Mouse (Mus musculus) testis, adult 2 months (tissue): ENCODE data around the gene Gm45233. TPM values are rescaled to one million over a fixed set of nuclear protein-coding genes. Genes with fewer than 3 reads are reported as not detected.

Experiments
- H3K27ac ChIP-seq: fragments of 200-500 bp; 2 replicates; pipeline ENCODE4 v1.5.1; 2012; ENCODE audit warnings: low read depth, low read length; ENCODE audit not compliant: control insufficient read depth, insufficient read depth
- H3K27me3 ChIP-seq: fragments of 200-500 bp; 2 replicates; pipeline ENCODE4 v1.6.1; 2012; ENCODE audit warnings: mild to moderate bottlenecking, low read length, moderate library complexity; ENCODE audit not compliant: control insufficient read depth, insufficient read depth
- H3K36me3 ChIP-seq: fragments of 200-500 bp; 2 replicates; pipeline ENCODE4 v1.6.1; 2012; ENCODE audit warnings: mild to moderate bottlenecking, low read length; ENCODE audit not compliant: control insufficient read depth, insufficient read depth
- H3K4me1 ChIP-seq: fragments of 200-500 bp; 2 replicates; pipeline ENCODE4 v1.6.1; 2012; ENCODE audit warnings: low read length; ENCODE audit not compliant: control insufficient read depth, insufficient read depth
- H3K4me3 ChIP-seq: fragments of 200-500 bp; 2 replicates; pipeline ENCODE4 v1.5.1; 2012; ENCODE audit warnings: low read depth, mild to moderate bottlenecking, low read length, moderate library complexity, mixed read lengths; ENCODE audit not compliant: control insufficient read depth
- CTCF ChIP-seq: fragments of 200-500 bp; IDR thresholded peaks from 2 replicates; pipeline ENCODE4 v1.5.1; 2012; ENCODE audit warnings: low read depth, mild to moderate bottlenecking, inconsistent platforms, low read length, moderate library complexity; ENCODE audit not compliant: control insufficient read depth, insufficient read depth, insufficient replicate concordance
- POLR2A ChIP-seq: fragments of 200-500 bp; IDR thresholded peaks from 2 replicates; pipeline ENCODE4 v1.6.1; 2012; ENCODE audit warnings: low read depth, mild to moderate bottlenecking, inconsistent platforms, low read length, moderate library complexity; ENCODE audit not compliant: control insufficient read depth
- polyA plus RNA-seq: library from polyadenylated mRNA; depleted of rRNA; stranded (reverse); fragments of >200 nt; gene quantifications from 2 replicates; pipeline ENCODE4 v1.2.3, GENCODE M21; 2012

Gene Gm45233
- polyA plus RNA-seq, 1 experiment = 5.4 TPM

DNA sequence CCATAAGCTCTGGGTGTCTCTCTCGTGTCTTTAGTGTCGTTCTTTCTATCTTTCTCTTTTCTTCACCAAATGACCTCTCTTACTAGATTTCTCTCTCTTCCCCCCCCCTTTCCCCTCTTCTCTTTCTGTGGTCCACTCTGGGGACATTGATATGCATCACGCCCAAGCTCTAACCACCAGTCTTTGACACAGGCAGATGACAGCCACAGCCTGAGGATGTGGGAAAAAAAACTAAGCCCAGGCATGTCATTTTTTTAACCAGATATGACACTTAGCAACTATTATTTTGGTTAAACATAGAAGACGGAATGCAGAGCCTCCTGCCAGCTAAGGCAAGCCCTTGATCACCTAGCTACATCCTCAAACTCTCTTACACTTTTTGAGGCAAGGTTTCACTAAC, 5.3 kb upstream of the Gm45233 start:
- no peaks in the 10 kb centered on the region for H3K36me3 ChIP-seq
- no peak overlapping the region for H3K27ac ChIP-seq
- H3K27me3 ChIP-seq = no peaks in the 10 kb centered on the region
- TF ChIP-seq POLR2A = no peak
- TF ChIP-seq CTCF = no peak
- no peak overlapping the region for H3K4me3 ChIP-seq
- peaks cover 15% of the 10 kb centered on the region for H3K4me1 ChIP-seq

DNA sequence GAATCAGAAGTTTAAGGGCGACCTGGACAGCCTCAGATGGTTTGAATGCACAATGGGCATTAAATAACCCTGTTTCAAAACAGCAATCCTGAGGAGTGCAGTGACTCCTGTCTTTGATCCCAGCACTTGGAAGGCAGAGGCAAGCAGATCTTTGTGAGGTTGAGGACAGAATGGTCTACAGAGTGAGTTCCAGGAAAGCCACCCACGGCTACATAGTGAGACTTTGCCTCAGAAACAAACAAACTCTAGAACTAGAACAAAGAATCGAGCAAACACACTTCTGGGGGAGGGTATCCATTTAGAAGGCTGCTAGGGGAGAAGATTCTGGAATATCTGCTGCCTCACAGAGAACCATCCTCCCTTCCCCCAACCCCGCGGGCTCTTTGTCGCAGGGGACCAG, 3.4 kb upstream of the Gm45233 start, which contains the start of gene Cldnd2:
TSS of gene Cldnd2 (plus strand) at position 301 of the 400 bp plus-strand sequence.
- TF ChIP-seq CTCF (no peak), POLR2A (no peak)
- H3K27me3 ChIP-seq = no peaks in the 10 kb centered on the region
- peak within 1 kb of the TSS; percentile 89 for H3K4me3 ChIP-seq

DNA sequence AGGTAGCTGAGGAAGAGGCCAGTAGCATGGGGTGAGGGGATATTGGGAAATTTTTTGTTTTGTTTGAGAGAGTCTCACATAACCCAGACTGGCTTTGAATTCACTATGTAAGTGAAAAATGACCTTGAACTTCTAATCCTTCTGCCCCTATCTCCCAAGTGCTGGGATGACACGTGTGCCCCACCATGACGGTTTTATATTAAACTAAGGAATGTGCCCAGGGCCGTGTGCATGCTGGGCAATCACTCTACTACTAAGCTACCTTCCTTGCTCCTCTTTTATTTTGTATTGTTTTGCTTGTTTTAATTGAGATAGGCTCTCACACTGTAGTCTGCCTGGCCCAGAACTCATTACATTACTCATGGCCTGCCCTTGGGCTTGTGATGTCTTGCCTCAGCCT, 2.9 kb upstream of the Gm45233 start:
- H3K36me3 ChIP-seq = no peaks in the 10 kb centered on the region
- peak overlapping the region; percentile 89 for H3K4me3 ChIP-seq
- no peaks in the 10 kb centered on the region for H3K27me3 ChIP-seq
- H3K4me1 ChIP-seq = peaks cover 22% of the 10 kb centered on the region
- TF ChIP-seq CTCF = no peak
- TF ChIP-seq POLR2A = no peak
- no peak overlapping the region for H3K27ac ChIP-seq

More for the DNA sequence above, 3.4 kb upstream of the Gm45233 start, which contains the start of gene Cldnd2:
- no peak within 1 kb of the TSS for H3K27ac ChIP-seq
- H3K36me3 ChIP-seq = no peaks in the 10 kb centered on the region
- H3K4me1 ChIP-seq = peaks cover 22% of the 10 kb centered on the region

DNA sequence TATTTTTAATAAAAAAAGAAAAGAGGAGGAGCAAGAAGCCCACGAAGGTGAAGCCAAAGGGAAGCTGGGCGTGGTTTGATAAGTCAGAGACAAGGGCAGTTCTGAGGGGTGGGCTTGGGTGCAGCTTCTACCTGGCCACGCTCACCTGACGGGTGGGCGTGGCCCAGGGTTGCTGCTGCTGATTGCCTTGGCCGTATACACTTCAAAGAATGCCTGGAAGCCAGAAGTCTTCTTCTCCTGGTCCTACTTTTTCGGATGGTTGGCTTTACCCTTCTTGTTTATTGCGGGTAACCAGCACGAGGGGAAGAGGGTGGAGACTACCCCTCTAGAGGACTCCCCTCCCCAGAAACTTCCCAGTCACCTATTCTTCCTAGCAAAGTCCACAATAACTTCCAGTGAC, 1.2 kb upstream of the Gm45233 start:
- Histone ChIP-seq H3K27ac (peak overlapping the region; percentile 90; the same call in 1 of the 2 replicates), H3K4me1 (peaks cover 22% of the 10 kb centered on the region), H3K36me3 (no peaks in the 10 kb centered on the region), H3K4me3 (peak overlapping the region; percentile 89), H3K27me3 (no peaks in the 10 kb centered on the region)
- TF ChIP-seq CTCF (no peak), POLR2A (no peak)

DNA sequence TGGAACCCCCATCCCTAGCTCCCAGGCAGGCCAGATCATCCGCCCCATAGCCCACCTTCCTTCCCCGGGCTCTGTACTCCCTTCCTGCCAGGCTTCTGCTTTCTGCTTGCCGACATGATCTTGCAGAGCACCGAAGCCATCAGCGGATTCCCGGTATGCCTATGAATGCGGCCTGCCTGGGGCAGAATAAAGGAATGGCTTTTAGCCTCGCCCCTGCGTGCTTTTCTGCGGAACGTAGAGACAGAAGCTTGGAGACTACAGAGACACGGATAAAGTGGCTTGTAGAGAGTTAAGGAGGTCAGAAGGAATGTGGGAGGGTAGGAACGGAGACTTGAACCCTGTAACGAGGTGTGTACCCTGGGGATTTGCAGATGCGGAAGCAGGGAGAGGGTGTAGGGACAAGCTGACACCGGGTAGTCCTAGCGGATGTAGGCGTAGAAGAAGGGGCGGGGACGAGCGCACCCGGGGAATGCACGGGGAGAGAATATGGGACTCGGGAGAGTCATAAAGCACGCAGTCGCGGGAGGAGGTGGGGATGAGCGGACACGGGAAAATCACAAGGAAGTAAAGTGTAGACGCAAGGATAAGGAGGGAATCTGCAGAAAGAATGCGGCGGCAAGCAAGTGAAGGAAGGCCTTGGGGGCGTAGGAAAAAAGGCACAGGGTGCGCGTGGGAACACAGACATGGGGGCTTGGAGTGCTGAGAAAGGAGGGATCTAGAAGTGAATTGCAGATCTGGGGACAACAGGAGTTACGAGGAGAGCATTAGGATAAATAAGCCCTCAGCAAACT, 607 bp upstream of the Gm45233 start:
- H3K4me1 ChIP-seq = peaks cover 22% of the 10 kb centered on the region
- no peaks in the 10 kb centered on the region for H3K36me3 ChIP-seq
- TF ChIP-seq POLR2A (peak; percentile 50; the same call in 1 of the 2 replicates), CTCF (no peak)
- H3K4me3 ChIP-seq = peak overlapping the region; percentile 89
- H3K27ac ChIP-seq = peak overlapping the region; percentile 90
- no peaks in the 10 kb centered on the region for H3K27me3 ChIP-seq

DNA sequence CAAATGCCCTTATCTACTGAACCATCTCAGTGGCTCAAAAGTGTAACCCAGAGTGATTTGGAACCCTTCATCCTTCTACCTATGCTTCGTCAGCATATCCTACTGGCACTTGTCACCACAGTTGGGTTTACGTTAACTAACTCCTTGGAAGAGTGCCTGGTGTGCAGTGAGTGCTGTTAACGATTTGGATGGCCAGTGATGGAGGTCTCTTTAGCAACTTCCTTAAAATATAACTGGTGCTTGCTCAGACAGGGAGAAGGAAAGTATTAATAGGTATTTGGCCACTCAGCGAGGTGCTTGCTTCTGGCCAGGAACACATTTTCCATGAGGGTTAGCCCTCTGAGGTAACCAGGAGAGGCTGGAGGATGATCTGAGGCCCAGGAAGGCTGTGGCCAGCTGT, 3.9 kb downstream of the Gm45233 start:
- TF ChIP-seq CTCF = no peak
- peaks cover 15% of the 10 kb centered on the region for H3K4me1 ChIP-seq
- no peak overlapping the region for H3K27ac ChIP-seq
- no peaks in the 10 kb centered on the region for H3K27me3 ChIP-seq
- H3K36me3 ChIP-seq = no peaks in the 10 kb centered on the region
- no peak overlapping the region for H3K4me3 ChIP-seq

DNA sequence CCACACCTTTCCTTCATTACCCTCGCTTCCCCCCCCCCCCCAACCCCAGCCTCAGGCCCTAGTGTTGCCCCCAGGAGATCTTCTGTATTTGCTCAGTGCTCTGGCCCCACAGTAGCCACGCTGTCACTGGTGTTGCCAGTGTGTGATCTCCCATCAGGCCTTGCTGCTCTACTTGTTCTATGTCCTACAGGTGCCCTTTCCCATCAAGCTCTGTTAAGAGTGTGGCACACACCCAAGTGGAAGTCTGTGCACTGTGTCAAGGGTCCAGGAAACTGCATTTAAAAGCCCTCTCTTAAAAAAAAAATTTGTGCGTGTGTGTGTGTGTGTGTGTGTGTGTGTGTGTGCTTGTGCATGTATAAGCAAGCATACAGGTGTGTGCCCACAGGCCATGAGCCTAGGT, 4.3 kb downstream of the Gm45233 start:
- Histone ChIP-seq H3K36me3 (no peaks in the 10 kb centered on the region), H3K4me1 (peaks cover 11% of the 10 kb centered on the region), H3K4me3 (no peak overlapping the region), H3K27ac (no peak overlapping the region), H3K27me3 (no peaks in the 10 kb centered on the region)
- TF ChIP-seq CTCF (no peak), POLR2A (no peak)
